Mouse (Mus musculus) lung, postnatal 0 days (tissue): ENCODE measurements around the gene Nrxn3. TPM values are rescaled to one million over a fixed set of nuclear protein-coding genes. Genes with fewer than 3 reads are reported as not detected.

ENCODE experiments used
- ATAC-seq: fragments of 200-750 bp; cut with Nextera tagmentation; 2 replicates; pipeline ENCODE4 v1.8.0; 2017; ENCODE audit warnings: moderate library complexity
- DNase-seq: peaks from one replicate; pipeline ENCODE4 v3.0.0-alpha.2; 2016; ENCODE audit warnings: low spot score
- H3K27ac ChIP-seq: fragments of 300-500 bp; sonication (generic); 2 replicates; pipeline ENCODE4 v1.5.1; 2014; ENCODE audit warnings: antibody characterized with exemption, mild to moderate bottlenecking, low read length, mixed read lengths
- H3K27me3 ChIP-seq: fragments of 300-500 bp; sonication (generic); replicated peaks from 2 replicates; pipeline ENCODE4 v1.6.1; 2014; ENCODE audit warnings: low read length, mixed read lengths; ENCODE audit not compliant: insufficient read depth
- H3K36me3 ChIP-seq: fragments of 300-500 bp; sonication (generic); 2 replicates; pipeline ENCODE4 v1.6.1; 2014; ENCODE audit warnings: low read length, mixed read lengths; ENCODE audit not compliant: insufficient read depth
- H3K4me1 ChIP-seq: fragments of 300-500 bp; sonication (generic); 2 replicates; pipeline ENCODE4 v1.6.1; 2014; ENCODE audit warnings: antibody characterized with exemption, low read depth, low read length, mixed read lengths; ENCODE audit not compliant: insufficient read depth
- H3K4me2 ChIP-seq: fragments of 300-500 bp; sonication (generic); replicated peaks from 2 replicates; pipeline ENCODE4 v1.6.1; 2014; ENCODE audit warnings: low read depth, mild to moderate bottlenecking, low read length, moderate library complexity, mixed read lengths
- H3K4me3 ChIP-seq: fragments of 300-500 bp; sonication (generic); 2 replicates; pipeline ENCODE4 v1.5.1; 2014; ENCODE audit warnings: low read depth, low read length
- H3K9ac ChIP-seq: fragments of 300-500 bp; sonication (generic); replicated peaks from 2 replicates; pipeline ENCODE4 v1.6.1; 2014; ENCODE audit warnings: low read depth, mild to moderate bottlenecking
- H3K9me3 ChIP-seq: fragments of 300-500 bp; sonication (generic); 2 replicates; pipeline ENCODE4 v1.6.1; 2016; ENCODE audit warnings: low read length, mixed read lengths
- CTCF ChIP-seq: IDR thresholded peaks from 2 replicates; pipeline ENCODE4 v1.5.1; 2016; ENCODE audit warnings: antibody characterized with exemption, mild to moderate bottlenecking
- EP300 ChIP-seq: IDR thresholded peaks from 2 replicates; pipeline ENCODE4 v1.6.1; 2016; ENCODE audit warnings: antibody characterized with exemption, mild to moderate bottlenecking, control low read depth
- WGBS: fragments of 180-500 bp; shearing (Covaris S2); extraction: QIAGEN DNeasy Blood & Tissue Kit; methylation state at CpG from one replicate; pipeline ENCODE4 v1.1.7; 2014; 5-methylcytosine and 5-hydroxymethylcytosine counted together
- polyA plus RNA-seq: library from polyadenylated mRNA; unstranded; fragments of >200 nt; fragmentation: Nextera tagmentation; extraction: Ambion mirVana; gene quantifications from 2 replicates; pipeline ENCODE4 v1.2.1, GENCODE M21; 2015

Nrxn3 gene
- polyA plus RNA-seq, 1 experiment from 2014 or later, result 2.1 TPM

DNA sequence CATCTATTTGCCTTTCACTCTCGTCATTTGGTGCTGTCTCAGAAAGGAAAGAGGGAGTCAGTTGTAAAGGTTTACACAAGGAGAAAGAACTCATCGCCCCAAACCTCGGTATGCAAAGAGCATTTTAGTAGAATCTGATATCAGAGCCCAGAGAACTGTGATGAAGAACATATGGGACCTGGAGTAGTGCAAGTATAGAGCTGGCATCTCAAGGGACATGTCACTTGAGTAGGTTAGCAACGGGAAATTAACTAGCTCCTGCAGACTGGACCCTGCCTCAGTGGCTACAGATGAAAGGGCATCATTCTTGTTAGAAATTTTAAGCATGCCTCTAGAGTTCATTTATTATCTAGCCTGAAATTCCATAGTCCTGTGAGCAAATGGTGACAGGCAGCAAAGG is 1099.5 kb downstream of the Nrxn3 start:
- no peak for ATAC-seq

DNA sequence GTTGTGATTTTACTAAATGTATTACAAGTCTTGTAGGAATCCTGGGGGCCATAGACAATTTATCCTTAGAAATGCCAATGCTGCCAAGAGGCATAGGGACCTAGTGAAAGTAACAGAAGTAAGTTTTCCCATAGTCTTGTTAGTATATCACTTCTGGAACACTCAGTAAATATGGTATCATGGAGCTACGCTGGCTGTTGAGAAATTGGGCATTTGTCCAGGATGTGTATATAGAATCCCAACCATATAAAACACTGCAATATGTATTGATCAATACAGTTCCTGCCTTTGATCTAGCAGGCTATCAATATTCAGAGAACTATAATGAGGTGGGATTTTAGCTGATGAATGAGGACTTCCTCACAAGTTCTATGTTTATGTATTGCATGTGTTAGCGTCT is 1107.3 kb downstream of the Nrxn3 start:
- DNase-seq (no peak), ATAC-seq (no peak)
- 48% methylated on average over 2 of the region's 2 CpGs for WGBS
- no peaks in the 10 kb centered on the region for H3K27me3 ChIP-seq
- no peak overlapping the region for H3K4me3 ChIP-seq
- no peaks in the 10 kb centered on the region for H3K4me1 ChIP-seq
- no peak overlapping the region for H3K27ac ChIP-seq
- H3K9ac ChIP-seq, result no peak overlapping the region
- no peak for TF ChIP-seq CTCF
- TF ChIP-seq EP300, result no peak
- H3K9me3 ChIP-seq, result no peaks in the 10 kb centered on the region
- no peak overlapping the region for H3K4me2 ChIP-seq
- H3K36me3 ChIP-seq, result no peaks in the 10 kb centered on the region

More for the DNA sequence above, 1099.5 kb downstream of the Nrxn3 start:
- Histone ChIP-seq H3K9ac (no peak overlapping the region), H3K27me3 (no peaks in the 10 kb centered on the region), H3K4me1 (no peaks in the 10 kb centered on the region), H3K9me3 (no peaks in the 10 kb centered on the region), H3K4me3 (no peak overlapping the region), H3K4me2 (no peak overlapping the region), H3K27ac (no peak overlapping the region), H3K36me3 (no peaks in the 10 kb centered on the region)
- WGBS, result 46% methylated on average over 4 of the region's 4 CpGs
- no peak for TF ChIP-seq EP300
- TF ChIP-seq CTCF, result no peak
- no peak for DNase-seq

DNA sequence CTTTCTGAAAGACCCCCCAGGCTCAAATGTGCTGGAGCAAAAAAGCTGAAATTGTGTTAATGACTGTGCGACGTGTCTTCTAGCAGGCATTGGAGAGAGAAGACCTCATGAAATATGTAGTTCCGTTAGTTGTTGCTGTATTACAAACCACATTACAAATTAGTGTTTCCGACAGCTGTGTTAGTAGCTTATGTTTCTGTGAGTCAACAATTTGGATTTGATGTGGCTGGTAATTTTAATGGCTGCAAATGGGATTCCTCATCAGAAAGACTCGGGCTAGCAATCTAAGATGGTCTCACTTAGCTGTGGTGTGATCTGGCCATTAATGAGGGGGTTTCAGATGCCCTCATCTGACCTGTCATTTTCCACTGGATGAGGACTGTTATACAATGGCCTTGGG is 1107.7 kb downstream of the Nrxn3 start:
- Histone ChIP-seq H3K9ac (no peak overlapping the region), H3K4me3 (no peak overlapping the region), H3K27ac (no peak overlapping the region), H3K4me1 (no peaks in the 10 kb centered on the region), H3K4me2 (no peak overlapping the region), H3K27me3 (no peaks in the 10 kb centered on the region), H3K36me3 (no peaks in the 10 kb centered on the region), H3K9me3 (no peaks in the 10 kb centered on the region)
- 65% methylated on average over 5 of the region's 5 CpGs for WGBS
- no peak for ATAC-seq
- DNase-seq, result no peak
- TF ChIP-seq EP300, result no peak
- no peak for TF ChIP-seq CTCF

DNA sequence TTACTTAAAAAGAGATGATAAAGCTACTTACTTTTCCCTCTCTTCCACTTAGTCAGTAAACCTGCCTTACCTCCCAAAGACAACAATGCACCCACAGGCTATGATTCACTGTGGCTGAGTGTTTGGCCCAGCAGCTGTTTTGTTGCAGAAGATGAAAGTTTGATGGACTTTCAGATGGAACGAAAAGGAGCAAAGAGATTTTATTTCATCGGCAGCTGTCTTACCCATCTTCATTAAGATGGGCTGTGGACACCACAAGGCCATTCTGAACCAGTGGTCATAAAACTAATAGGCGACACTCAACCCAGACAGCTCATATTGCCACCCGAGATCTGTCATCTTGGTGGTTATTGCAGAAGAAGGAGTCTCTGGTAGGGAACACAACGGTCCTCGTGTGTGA is 1108.6 kb downstream of the Nrxn3 start:
- Histone ChIP-seq H3K27ac (no peak overlapping the region), H3K36me3 (no peaks in the 10 kb centered on the region), H3K9ac (no peak overlapping the region), H3K9me3 (no peaks in the 10 kb centered on the region), H3K27me3 (no peaks in the 10 kb centered on the region), H3K4me3 (no peak overlapping the region), H3K4me1 (no peaks in the 10 kb centered on the region), H3K4me2 (no peak overlapping the region)
- TF ChIP-seq EP300, result no peak
- no peak for TF ChIP-seq CTCF
- no peak for ATAC-seq
- no peak for DNase-seq
- 85% methylated on average over 6 of the region's 6 CpGs for WGBS

DNA sequence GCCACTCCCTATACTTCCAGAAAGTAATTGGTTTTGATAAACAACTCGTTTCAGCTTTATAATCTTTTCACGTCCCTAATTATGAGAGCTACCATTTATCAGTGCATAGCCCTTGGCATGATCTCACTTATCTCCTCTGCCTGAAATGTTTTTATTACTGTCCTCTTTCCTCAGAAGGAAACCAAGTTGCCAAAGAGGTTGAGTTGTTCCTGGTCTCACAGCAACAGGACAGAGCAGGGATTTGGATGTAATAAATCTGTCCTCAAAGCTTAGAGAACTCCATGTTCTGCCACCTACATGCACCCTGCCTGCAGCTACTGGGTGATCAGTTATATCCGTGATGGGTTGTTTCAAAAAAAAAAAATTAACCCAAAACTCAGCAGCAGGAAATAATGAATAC is 1113.6 kb downstream of the Nrxn3 start:
- Histone ChIP-seq H3K4me3 (no peak overlapping the region), H3K9ac (no peak overlapping the region), H3K4me1 (no peaks in the 10 kb centered on the region), H3K9me3 (no peaks in the 10 kb centered on the region), H3K4me2 (no peak overlapping the region), H3K36me3 (no peaks in the 10 kb centered on the region), H3K27me3 (no peaks in the 10 kb centered on the region), H3K27ac (no peak overlapping the region)
- DNase-seq (no peak), ATAC-seq (no peak)
- TF ChIP-seq CTCF (no peak), EP300 (no peak)
- WGBS, result 43% methylated on average over 3 of the region's 3 CpGs

DNA sequence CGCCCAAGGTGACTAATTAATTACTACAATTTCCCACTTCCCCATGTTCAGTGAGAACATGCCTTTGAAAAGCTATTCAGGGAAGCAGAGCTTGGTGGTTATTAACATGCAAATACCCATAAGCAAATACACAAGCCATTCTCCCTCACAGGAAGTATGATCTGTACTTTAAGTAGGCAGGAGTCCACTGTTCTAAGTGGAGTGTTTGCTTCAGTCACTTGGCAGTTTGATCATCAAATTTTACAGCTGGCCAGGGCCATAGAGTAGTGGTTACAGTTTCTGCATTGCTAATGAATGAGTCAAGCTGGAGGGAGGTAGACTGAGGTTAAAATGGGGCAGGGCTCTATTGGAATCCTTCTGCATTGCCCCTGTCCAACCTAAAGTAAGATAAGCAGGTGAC is 1120.2 kb downstream of the Nrxn3 start:
- 85% methylated on average over 1 of the region's 1 CpGs for WGBS
- ATAC-seq, result no peak
- no peak overlapping the region for H3K4me3 ChIP-seq
- H3K9me3 ChIP-seq, result no peaks in the 10 kb centered on the region
- no peaks in the 10 kb centered on the region for H3K36me3 ChIP-seq
- H3K27ac ChIP-seq, result no peak overlapping the region
- no peaks in the 10 kb centered on the region for H3K4me1 ChIP-seq
- no peak for DNase-seq
- no peaks in the 10 kb centered on the region for H3K27me3 ChIP-seq
- TF ChIP-seq CTCF (no peak), EP300 (no peak)
- no peak overlapping the region for H3K9ac ChIP-seq
- H3K4me2 ChIP-seq, result no peak overlapping the region

DNA sequence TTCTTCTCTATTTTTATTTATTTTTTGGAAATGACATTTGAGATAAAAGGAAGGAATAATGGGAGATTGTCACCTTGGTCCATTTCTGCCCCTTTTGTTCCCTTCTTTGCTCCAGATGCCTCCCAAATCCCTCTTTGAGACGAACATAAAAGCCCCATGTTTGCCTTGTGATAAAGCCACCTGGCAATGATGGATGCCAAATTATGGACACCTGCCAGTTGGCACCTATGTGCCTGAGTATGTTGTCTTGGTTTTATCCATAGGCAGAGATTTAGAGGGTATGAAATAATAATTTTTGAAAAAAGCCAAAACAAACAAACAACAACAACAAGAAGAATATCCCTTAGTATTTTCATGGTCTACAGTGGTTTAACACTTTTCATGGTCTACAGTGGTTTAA is 1125.4 kb downstream of the Nrxn3 start:
- H3K4me1 ChIP-seq, result no peaks in the 10 kb centered on the region
- H3K9ac ChIP-seq, result no peak overlapping the region
- no peak overlapping the region for H3K4me3 ChIP-seq
- no peaks in the 10 kb centered on the region for H3K27me3 ChIP-seq
- DNase-seq (no peak), ATAC-seq (no peak)
- 29% methylated on average over 1 of the region's 1 CpGs for WGBS
- TF ChIP-seq CTCF (no peak), EP300 (no peak)
- H3K9me3 ChIP-seq, result no peaks in the 10 kb centered on the region
- H3K36me3 ChIP-seq, result no peaks in the 10 kb centered on the region
- H3K27ac ChIP-seq, result no peak overlapping the region
- no peak overlapping the region for H3K4me2 ChIP-seq
